Mouse (Mus musculus) T-cell, adult 2 months (primary cell): ENCODE results near the gene Sde2.

Experiments used
- DNase-seq: peaks from one replicate; pipeline ENCODE4 v3.0.0; 2022; ENCODE audit warnings: low spot score

The Sde2 gene

DNA sequence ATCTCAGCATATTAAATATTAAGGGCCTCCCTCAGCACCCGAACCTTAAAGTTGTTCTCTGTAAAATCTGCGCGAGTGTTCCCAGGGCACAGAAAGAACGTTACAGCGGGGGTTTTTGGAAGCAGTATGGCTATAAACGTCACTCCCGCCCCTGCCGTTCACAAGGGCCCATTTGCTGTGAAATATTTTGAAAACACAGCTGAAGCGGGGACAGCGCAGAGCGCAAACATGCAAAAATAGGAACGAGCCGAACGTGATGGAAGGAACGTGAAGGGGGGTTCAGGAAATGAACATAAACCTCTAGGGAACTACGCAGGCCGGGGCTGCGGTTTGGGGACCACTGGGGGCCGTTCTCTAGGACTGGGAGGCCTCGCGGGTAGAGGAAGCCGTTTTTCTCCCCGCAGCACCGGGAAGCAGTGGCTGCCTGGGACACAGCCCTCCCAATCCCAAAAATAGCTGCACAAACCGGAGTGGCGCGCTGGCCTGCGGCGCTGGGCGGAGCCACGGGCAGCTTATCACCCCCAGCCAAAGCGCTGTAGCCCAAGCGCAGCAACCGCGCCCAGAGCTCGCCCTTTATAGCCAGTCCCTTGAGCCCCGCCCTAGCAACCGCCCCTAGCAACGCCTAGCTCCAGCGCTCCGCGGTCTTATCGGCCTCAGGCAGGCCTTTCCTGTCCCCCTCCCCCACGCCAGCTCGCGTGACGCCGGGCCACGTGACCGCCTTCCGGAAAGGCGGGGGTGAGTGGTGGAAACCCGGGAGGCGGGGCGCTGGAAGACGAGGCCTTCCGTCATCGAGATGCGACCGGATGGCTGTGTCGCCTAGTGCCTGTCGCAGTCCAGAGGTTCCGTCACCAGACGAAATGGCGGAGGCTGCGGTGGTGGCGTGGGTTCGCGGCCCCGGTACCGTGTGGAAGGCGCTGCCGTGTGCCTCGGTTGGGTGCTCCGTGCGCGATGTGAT is at the start of gene Sde2:
TSS of gene Sde2 (plus strand) at position 812 of the 955 bp plus-strand sequence.
- DNase-seq: peak; percentile 100

- no peak for DNase-seq
Measured at GRCm38 (mm10) chr1:180801466-180801994, 49.4 kb upstream of the Sde2 start.

DNA sequence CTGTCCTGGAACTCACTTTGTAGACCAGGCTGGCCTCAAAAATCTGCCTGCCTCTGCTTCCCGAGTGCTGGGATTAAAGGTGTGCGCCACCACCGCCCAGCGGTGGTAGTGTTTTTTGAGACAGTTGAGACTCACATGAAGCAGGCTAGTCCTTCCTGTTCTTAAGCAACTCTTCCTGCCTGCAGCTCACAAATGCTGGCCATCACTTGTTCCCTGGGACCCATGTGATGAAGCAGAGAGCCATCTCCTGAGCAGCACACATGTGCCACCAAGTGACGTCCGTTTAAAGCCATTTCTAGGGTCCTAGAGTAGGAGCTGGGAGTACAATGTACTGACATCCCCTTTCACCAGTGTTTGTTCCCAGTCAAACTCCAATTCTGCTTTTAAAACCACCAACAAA is 47.0 kb upstream of the Sde2 start:
- DNase-seq: no peak

GRCm38 (mm10) chr1:180808831-180809230 is 42.1 kb upstream of the Sde2 start:
- no peak for DNase-seq

DNA sequence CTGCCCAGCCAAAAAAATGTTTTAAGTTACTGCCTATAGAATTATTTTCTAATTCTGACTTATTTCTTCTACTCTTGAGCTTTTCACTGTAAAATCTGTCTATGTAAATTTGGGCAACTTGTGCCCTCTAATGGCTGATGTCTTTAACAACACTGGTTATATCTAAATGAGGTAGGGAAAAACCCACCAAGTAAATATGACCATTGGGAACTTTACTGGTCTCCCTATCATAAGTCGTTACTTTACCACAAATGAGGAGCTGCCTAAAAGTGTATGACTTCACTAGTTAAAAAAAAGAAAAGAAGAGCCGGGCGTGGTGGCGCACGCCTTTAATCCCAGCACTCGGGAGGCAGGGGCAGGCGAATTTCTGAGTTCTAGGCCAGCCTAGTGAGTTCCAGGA is 40.0 kb upstream of the Sde2 start:
- DNase-seq: peak; percentile 22

- DNase-seq: peak; percentile 69
Measured at GRCm38 (mm10) chr1:180811596-180812462, 39.1 kb upstream of the Sde2 start.

DNA sequence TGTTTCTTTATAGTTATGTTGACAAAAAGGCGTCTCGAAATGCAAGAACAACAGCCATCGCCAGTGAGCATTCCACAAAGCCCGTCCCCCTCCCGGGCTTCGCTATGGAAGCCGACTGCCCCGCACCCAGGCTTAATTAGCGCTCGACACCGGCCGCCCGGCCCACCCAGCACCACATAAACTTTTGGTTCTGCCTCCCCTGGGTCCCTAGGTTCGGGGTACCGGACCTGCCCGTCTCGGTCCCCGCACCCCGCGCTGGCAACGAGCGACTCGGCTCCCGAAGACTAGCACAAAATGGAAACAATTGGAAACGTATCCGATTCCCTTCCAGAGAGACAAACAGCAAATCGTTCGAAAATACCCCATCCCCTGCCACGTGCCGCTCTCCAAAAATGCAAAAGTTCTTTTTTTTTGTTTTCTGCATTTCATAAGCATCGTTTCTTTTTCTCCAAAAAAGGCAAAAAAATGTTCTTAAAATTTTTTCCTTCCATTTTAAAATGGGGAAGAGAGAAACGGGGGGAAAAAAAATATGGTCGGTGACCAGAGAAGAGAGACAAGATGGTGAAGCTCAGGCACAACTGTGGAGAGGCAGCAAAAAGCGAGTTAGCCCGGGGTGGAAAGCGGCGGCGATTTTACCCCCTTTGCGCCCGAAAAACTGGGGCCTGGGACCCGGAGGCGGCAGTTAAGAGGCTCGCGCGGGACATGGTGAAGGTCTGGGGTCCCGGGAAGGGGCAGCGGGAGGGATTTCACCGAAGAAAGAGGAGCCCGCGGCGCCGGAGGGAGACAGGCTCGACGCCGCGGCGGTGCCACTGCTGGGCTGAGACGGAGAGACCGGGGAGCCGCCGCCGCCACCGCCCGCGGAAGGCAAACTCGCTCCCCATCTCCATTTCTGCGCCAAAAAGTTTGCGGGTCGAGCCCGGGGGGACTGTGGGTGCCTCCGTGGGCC is 38.2 kb upstream of the Sde2 start:
- peak; percentile 44 for DNase-seq

DNA sequence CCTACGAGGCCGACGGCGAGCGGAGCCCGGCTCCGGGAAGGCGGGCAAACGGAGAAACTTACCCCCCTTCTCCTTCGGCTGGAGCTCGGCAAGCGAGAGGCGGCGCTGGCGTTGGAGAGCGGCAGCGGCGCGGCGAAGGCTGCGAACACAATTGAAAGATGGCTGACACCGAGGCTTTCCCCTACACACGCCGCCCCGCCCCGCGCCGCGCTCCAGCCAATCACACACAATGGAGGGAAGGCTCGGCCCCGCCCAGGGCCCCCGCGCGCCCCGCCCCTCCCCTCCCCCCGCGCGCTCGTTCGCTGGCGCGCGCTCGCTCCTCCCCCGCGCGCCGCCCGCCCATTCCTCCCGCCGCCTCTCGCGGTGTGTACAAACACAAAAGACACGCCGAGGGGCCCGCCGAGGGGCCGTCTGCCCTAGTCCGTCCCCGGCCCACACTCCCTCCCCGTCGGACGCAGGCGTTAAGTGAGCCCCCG is 37.5 kb upstream of the Sde2 start:
- DNase-seq: peak; percentile 93

- peak; percentile 54 for DNase-seq
Measured at GRCm38 (mm10) chr1:180813885-180814740, 36.8 kb upstream of the Sde2 start, which contains the start of gene H3f3a. TSS of gene H3f3a (minus strand) at chr1:180813943.

- no peak for DNase-seq
Measured at GRCm38 (mm10) chr1:180815371-180816024, 35.4 kb upstream of the Sde2 start.

DNA sequence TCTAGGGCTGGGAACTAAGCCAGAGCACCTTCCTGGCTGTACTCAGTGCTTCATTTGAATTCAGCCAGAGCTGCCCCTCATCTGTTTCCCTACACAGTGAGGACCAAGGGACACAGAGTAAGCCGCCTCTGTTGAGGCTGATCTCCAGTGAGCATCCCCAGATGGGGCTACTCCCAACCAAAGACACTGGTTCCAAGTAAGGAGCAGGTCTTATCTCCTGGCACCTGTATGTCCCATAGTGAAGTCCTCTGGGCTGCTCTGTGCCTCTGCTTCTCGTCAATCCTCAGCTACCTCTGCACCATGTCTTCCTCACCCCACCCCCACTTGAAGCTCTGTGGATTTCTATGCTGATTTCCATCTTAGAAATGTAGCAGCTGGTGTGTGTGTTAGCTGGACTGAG is 32.9 kb upstream of the Sde2 start:
- no peak for DNase-seq

DNA sequence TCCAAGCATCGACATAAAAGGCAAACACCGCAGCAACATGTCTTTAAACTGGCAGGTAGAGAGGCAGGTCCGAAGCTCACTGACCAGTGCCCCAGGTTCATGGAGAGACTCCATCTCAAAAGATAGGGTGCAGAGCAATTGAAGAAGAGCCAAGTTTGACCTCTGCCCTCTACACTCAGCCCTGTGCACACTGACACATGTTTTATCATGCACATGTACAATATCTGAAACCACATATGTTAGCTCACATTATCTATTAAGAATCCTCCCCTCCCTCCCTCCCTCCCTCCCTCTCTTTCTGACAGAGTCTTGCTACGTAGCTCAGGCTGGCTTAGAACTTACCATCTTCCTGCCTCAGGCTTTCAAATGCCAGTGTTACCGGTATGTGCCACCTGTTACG is 29.8 kb upstream of the Sde2 start:
- DNase-seq: no peak

- DNase-seq: no peak
Measured at GRCm38 (mm10) chr1:180822276-180822675, 28.7 kb upstream of the Sde2 start.

DNA sequence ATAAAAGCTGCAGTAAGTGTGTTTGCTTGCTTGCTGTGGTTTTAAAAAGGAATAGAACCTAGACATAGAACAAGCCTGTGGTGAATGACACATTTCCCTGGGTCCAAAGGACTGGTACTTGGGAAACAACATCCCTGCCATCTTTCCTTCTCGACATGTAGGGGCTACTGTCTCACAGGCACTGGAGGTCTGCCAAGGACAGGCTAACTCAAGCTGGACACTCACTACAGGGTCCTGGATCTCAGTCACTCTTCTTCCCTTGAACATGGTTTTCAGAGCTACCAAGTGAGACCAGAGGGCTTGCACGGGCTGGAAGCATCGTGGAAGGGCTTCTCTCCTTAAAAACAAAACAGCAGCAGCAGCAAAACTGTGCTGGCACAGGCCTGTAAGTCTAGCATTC is 27.2 kb upstream of the Sde2 start:
- DNase-seq: no peak

DNA sequence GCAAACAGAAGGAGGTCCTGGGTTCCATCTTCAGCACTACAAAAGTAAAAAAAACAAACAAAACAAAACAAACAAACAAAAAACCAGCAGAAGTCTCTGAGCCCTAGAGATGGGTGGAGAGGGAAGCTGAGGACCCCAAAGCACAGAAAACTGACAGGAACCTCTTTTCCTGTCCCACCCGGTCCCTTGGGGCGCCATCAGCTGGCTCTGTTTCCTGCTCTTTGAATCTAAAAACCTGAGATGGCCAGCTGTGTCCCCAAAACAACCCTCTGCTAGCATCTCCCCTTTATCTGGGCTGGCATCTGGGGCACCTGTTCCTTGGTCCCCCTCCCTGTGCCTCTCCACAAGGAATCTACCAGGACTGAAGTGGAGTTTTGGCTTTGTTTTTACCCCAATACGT is 26.2 kb upstream of the Sde2 start:
- DNase-seq: no peak

DNA sequence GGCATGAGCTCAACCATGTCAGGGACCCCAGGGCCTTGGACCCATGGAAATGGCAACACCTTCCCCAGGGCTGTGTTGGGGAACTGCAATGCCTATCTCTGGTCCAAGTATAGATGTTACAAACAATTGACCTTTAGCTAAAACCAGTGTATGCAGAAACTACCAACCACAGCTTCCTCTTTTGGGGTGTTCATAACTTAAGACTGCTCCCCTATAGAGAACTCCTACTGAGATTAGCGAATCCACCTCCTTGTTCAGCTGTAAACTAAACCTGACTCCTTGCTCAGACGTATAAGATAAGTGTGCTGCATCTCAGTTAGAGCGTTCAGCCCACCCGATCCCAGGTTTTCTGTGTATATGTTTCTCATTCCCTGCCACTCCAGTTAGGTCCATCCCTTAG is 24.3 kb upstream of the Sde2 start:
- no peak for DNase-seq

- DNase-seq: peak; percentile 65
Measured at GRCm38 (mm10) chr1:180829775-180830174, 21.2 kb upstream of the Sde2 start.

GRCm38 (mm10) chr1:180830175-180830574 is 20.8 kb upstream of the Sde2 start:
- DNase-seq: no peak

GRCm38 (mm10) chr1:180830588-180831346 is 20.2 kb upstream of the Sde2 start:
- no peak for DNase-seq
